Mouse (Mus musculus): ENCODE results near the gene Aldh1b1.

Gene Aldh1b1

GRCm38 (mm10) chr4:45798964-45799363, at the start of gene Aldh1b1:
TSS of gene Aldh1b1 (plus strand) at chr4:45799022.
- peak; percentile 78 for DNase-seq (ENCODE audit: inconsistent ontology term)

DNA sequence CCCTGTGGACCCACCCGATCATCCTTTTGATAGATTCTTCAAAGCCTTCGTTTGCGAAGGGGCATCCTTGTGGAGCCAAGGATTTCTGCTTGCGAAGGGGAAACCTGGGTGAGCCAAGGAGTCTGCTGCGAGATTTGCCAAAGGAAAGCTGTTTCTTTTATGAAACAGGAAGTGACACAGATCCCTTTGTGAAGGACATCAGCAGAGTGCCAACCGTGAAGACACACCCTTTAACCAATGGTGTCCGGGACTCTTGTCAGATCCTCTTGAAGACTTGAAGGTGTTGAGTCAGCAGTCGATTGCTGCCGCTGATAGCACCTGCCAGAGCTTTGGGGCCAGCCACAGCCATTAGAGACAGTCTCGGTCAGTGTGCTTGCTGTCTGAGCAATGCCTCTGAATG, 49.4 kb upstream of the Aldh1b1 start:
- no peak for DNase-seq (ENCODE audit: inconsistent ontology term)

DNA sequence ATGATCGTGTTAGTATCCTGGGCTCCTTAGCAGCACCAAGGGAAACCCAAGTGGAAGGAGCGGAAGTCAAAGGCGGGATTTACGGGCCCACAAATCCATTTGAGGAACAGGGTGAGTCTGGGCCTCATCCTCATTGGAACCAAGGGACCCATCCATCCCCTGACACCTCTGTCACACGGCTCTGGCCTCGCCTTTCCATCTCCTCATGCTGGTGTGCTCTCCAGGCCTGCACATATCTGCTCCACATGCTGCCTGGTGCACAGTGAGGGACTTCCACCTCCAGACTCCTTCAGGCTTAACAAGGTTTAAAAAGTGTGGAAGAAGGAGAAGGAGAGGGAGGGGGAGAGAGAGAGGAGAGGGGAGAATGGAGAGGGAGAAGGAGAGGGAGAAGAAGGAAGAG, 48.3 kb upstream of the Aldh1b1 start:
- no peak for DNase-seq (ENCODE audit: inconsistent ontology term)

GRCm38 (mm10) chr4:45753211-45753809, 45.5 kb upstream of the Aldh1b1 start:
- no peak for DNase-seq (ENCODE audit: inconsistent ontology term)

- DNase-seq (ENCODE audit: inconsistent ontology term), result no peak
Measured at GRCm38 (mm10) chr4:45754171-45754570, 44.7 kb upstream of the Aldh1b1 start.

GRCm38 (mm10) chr4:45755097-45755496, 43.7 kb upstream of the Aldh1b1 start:
- DNase-seq (ENCODE audit: inconsistent ontology term), result no peak

GRCm38 (mm10) chr4:45755881-45756280, 42.9 kb upstream of the Aldh1b1 start:
- DNase-seq (ENCODE audit: inconsistent ontology term), result peak; percentile 36

DNA sequence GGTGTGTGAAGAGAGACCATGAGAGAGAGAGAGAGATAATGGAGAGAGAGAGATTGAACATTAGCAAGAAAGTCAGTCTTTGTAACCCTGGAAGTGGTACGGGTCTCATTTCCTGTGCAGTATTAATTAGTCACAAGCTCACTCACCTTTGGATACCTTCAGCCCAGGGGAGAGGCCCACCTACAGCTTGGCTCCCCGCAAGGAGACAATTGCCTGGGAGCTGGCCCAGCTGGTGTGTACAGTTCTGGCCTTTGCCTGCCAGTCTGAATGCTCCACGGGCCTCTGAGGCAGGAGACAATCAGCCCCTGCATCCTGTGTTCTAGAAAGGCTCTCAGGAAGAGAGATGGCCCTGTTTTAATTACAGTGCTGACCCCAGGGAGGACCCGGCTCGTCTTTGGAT, 40.9 kb upstream of the Aldh1b1 start:
- no peak for DNase-seq (ENCODE audit: inconsistent ontology term)

DNA sequence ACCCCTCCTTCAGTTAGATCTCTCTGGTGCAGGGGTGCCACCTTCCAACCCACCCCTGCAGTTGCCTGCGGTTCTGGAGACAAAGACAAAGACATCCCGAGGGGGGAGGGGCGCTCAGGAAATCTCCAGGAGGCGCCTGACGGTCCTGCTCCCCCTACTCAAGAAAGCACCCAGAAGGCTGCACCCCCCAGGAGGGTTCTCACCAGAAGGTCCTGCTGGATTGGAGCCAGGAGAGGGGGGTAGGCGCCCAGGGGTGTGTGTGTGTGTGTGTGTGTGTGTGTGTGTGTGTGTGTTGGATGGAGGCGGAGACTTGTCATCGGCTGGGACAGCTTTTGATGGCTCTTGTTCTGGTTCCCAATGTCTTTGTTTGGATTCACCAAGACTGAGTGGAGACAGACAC, 39.4 kb upstream of the Aldh1b1 start:
- no peak for DNase-seq (ENCODE audit: inconsistent ontology term)

DNA sequence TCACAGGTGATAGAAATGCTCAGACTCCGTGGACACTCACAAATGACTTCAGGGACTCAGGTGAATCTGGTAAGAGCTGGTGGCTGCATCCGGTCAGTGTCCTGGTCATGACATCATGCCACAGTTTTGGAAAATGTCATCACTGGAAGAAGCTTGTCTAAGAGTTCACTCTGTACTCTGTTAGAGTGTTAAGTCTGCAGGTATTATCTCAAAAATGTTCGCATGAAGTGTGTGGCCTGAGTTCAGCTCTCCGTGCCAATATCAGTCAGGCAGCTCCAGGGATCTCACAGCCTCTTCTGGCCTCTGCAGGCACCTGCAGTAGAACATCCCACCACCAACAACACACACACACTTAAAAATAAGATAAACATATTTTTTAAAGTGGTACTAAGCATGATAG, 36.2 kb upstream of the Aldh1b1 start:
- no peak for DNase-seq (ENCODE audit: inconsistent ontology term)

DNA sequence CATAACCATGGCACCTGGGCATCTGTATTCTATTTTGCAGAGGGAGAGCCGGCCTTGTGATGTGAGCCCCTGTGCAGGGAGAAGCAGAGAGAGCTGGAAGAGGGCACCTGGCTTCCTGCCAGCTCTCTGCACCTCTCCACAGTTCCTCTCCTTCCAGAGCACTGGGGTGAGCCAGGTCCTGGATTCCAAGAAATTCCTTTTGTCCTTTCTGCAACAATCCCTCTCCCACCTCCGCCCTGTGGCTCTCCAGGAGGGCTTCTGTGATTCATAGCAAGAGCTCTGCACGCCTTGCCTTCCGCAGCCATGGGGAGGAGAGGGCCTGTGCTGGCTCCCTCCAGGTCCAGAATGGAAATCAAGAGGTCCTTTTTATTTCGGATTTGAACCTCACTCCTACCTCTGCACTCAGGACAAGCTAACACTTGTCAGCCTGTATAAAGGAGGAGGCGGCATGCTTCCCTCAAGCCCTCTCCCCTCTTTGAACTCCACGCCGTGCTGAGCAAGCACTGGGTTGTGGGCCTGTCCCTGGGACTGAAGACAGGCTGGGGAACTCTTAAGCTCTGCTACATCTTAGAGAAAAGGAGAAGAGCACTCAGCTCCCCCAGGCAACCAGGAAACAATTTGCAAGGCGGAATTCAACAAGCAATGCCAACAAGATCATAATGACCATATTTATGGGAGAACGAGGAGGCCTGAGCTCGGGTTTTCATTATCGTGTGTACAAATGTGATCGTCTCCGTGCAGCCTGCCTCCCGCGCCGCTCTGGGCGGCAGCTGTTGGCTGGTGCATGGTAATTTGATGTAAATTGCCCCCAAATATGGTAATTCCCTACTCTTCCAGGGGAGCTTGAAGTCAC, 35.3 kb upstream of the Aldh1b1 start:
- DNase-seq (ENCODE audit: inconsistent ontology term), result peak; percentile 28

DNA sequence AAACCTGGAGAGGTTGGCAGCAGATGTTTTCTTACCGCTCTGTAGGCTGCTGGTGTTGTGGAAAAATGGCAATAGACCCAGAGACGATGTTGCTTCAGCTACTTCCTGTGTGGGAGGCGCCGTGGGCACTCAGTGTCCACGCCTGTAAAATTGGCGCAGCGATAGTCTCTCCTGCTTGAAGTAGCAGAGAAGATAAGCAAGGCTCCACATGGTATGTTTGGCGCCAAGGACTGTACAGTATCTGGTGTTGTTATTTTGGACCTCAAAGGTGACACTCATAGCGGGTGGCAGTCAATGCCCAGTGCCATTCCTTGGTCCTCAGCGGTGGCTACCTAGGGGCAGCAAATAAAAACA, 34.7 kb upstream of the Aldh1b1 start:
- DNase-seq (ENCODE audit: inconsistent ontology term), result no peak

DNA sequence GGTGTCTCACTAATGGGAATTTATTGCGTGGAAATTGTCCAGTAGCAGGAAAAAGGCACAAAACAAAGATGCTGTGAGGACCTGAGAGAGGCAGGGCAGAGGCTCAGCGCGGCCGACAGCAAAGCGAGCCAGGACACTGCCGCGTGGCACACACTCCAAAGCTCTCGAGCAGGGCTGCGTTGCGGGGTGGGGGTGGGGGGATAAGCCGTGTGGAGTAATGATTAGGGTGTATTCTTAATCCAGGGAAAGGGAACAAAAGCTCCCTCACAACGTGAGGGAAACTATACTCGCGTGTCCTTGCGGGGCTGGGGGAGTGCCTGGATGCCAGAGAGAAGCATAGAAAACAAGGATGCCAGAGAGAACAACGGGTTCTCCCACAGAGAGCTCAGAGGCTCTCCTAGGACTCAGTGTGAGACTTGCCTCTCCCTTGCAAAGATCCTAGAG, 33.7 kb upstream of the Aldh1b1 start:
- DNase-seq (ENCODE audit: inconsistent ontology term), result peak; percentile 26

DNA sequence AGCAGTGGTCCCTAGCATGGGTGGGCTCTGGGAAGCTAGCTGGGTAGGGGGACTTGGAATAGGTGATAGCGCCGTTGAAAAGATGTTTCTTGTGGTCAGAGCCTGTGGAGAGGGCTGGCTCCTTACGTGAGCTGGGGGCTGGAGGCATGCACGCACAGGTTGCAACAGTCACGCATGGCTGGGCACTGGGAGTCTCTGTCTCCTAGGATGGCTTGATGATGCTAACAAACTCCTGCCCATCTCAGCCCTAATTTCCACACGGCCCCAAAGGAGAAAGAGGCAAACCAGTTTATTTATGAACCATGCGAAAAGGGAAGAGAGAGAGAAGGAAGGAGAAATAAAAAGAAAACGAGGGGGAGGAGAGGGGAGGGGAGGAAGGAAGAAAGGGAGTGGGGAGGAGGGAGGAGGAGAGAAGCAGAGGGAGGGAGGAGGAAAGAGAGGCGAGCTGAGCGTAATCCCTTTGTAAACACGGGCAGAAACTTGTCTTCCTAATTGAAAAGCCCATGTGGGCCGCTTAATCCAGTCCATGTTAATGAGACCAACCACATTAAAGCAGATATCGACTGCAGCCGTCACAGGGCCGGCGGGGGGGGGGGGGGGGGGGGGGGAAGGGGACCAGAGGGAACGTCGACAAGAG, 33.1 kb upstream of the Aldh1b1 start:
- peak; percentile 29 for DNase-seq (ENCODE audit: inconsistent ontology term)

GRCm38 (mm10) chr4:45766774-45767173, 32.0 kb upstream of the Aldh1b1 start:
- DNase-seq (ENCODE audit: inconsistent ontology term), result no peak

- DNase-seq (ENCODE audit: inconsistent ontology term), result peak; percentile 37
Measured at GRCm38 (mm10) chr4:45767891-45768558, 30.8 kb upstream of the Aldh1b1 start.

- DNase-seq (ENCODE audit: inconsistent ontology term), result no peak
Measured at GRCm38 (mm10) chr4:45769141-45769540, 29.7 kb upstream of the Aldh1b1 start.

GRCm38 (mm10) chr4:45769791-45770637, 28.8 kb upstream of the Aldh1b1 start:
- DNase-seq (ENCODE audit: inconsistent ontology term), result no peak

DNA sequence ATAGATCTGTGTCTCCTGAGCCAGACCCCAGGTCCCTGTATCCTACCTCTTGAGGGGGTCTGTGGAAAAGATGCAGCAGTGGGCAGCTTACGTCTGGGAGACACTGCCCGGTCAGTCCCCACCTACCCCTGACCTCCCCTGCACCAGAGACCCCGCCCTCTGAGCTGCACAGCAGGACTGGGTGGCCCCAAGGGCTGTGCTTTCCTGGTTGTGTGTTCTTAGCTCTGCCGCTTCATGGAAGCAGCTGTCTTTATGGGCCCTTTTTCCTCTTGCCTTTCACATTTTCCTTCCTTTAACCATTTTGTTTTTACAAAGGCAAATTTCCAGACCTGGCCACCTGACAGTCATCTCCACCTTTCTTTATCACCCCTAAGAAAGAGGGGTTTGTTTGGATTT, 28.2 kb upstream of the Aldh1b1 start:
- no peak for DNase-seq (ENCODE audit: inconsistent ontology term)

DNA sequence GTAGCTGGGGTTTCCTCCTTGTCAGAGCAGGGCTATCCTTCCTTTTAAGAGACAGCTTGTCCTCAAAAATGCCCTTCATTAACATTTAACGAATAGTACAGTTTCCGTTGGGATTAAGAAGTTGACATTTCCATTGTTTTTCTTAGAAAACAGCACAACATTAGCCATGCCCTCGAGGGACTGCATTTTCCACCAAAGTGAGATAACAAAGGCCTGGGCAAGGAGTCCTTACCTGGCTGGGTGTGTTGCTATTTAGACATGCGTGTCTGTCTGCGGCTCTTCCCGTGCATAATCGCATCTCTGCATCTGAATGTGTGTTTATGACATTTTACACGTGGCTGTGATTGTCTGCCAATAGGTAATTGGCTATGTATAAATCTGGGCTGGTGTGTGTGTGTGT, 27.6 kb upstream of the Aldh1b1 start:
- DNase-seq (ENCODE audit: inconsistent ontology term), result no peak

GRCm38 (mm10) chr4:45771619-45772018, 27.2 kb upstream of the Aldh1b1 start:
- peak; percentile 63 for DNase-seq (ENCODE audit: inconsistent ontology term)

Measured in Muller cell, postnatal 12 days (primary cell).